Mouse (Mus musculus) intestine, embryonic 15.5 days (tissue): ENCODE data around the gene Kctd8. TPM values are rescaled to one million over a fixed set of nuclear protein-coding genes. Genes with fewer than 3 reads are reported as not detected.

ENCODE experiments used
- ATAC-seq: fragments of 200-750 bp; cut with Nextera tagmentation; 2 replicates; pipeline ENCODE4 v1.8.0; 2017; ENCODE audit warnings: moderate TSS enrichment, moderate library complexity
- H3K27ac ChIP-seq: fragments of 300-500 bp; sonication (generic); 2 replicates; pipeline ENCODE4 v1.5.1; 2015; ENCODE audit warnings: mild to moderate bottlenecking, inconsistent platforms
- H3K27me3 ChIP-seq: fragments of 300-500 bp; sonication (generic); replicated peaks from 2 replicates; pipeline ENCODE4 v1.6.1; 2015; ENCODE audit warnings: inconsistent platforms
- H3K36me3 ChIP-seq: fragments of 300-500 bp; sonication (generic); 2 replicates; pipeline ENCODE4 v1.6.1; 2015; ENCODE audit warnings: inconsistent platforms
- H3K4me1 ChIP-seq: fragments of 300-500 bp; sonication (generic); replicated peaks from 2 replicates; pipeline ENCODE4 v1.6.1; 2015; ENCODE audit warnings: inconsistent platforms
- H3K4me2 ChIP-seq: fragments of 300-500 bp; sonication (generic); replicated peaks from 2 replicates; pipeline ENCODE4 v1.6.1; 2015; ENCODE audit warnings: mild to moderate bottlenecking, inconsistent platforms
- H3K4me3 ChIP-seq: fragments of 300-500 bp; sonication (generic); replicated peaks from 2 replicates; pipeline ENCODE4 v1.5.1; 2015; ENCODE audit warnings: inconsistent platforms
- H3K9ac ChIP-seq: fragments of 300-500 bp; sonication (generic); 2 replicates; pipeline ENCODE4 v1.6.1; 2015; ENCODE audit warnings: inconsistent platforms
- H3K9me3 ChIP-seq: fragments of 300-500 bp; sonication (generic); 2 replicates; pipeline ENCODE4 v1.6.1; 2016; ENCODE audit warnings: inconsistent platforms
- WGBS: fragments of 180-500 bp; shearing (Covaris S2); methylation state at CpG from one replicate; pipeline ENCODE4 v1.1.7; 2015; 5-methylcytosine and 5-hydroxymethylcytosine counted together
- polyA plus RNA-seq: library from polyadenylated mRNA; unstranded; fragments of >200 nt; fragmentation: Nextera tagmentation; extraction: Ambion mirVana; gene quantifications from 2 replicates; pipeline ENCODE4 v1.2.1, GENCODE M21; 2015

Kctd8 gene
- 0.69 and 0.70 TPM in 2 replicates for polyA plus RNA-seq

- H3K36me3 ChIP-seq = no peaks in the 10 kb centered on the region
- H3K4me1 ChIP-seq = 0 out of 2 replicates have a peak, but pooled peaks cover 11% of the 10 kb centered on the region
- H3K9me3 ChIP-seq = no peaks in the 10 kb centered on the region
- ATAC-seq = peak; percentile 95
- no peak within 1 kb of the TSS for H3K27ac ChIP-seq
- peak within 1 kb of the TSS; percentile 54 for H3K4me3 ChIP-seq
- peaks cover 21% of the 10 kb centered on the region for H3K27me3 ChIP-seq
- peak within 1 kb of the TSS; percentile 26 for H3K9ac ChIP-seq
- under 1% methylated on average over 87 of the region's 87 CpGs for WGBS
- peak within 1 kb of the TSS; percentile 96 for H3K4me2 ChIP-seq
Observed at GRCm38 (mm10) chr5:69340919-69341801, at the start of gene Kctd8. Kctd8 (minus strand) TSS chr5:69341679.

- Histone ChIP-seq H3K27me3 (no peaks in the 10 kb centered on the region), H3K4me1 (no peaks in the 10 kb centered on the region), H3K9me3 (no peaks in the 10 kb centered on the region), H3K4me2 (no peak overlapping the region), H3K27ac (no peak overlapping the region), H3K9ac (no peak overlapping the region), H3K36me3 (no peaks in the 10 kb centered on the region), H3K4me3 (no peak overlapping the region)
- WGBS = 90% methylated on average over 4 of the region's 4 CpGs
- no peak for ATAC-seq
Observed at GRCm38 (mm10) chr5:69379072-69379471, 37.6 kb upstream of the Kctd8 start.

DNA sequence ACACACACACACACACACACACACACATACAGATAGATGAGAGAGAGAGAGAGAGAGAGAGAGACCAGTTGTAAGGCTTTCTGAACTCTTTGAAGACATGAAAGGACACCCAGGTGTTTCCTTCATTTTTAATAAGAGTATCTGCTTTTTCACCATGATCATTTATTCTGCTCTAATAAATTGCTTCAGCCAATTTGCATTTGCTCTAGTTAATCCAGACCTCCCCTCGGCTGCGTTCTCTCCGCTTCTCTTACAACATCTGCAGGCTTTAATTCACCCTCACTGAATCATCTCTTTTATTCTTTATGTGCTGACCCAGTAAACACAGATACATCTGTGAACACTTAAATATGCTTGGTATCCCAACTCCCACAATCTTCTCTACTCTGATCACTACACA is 9.1 kb upstream of the Kctd8 start:
- H3K27ac ChIP-seq = no peak overlapping the region
- no peak for ATAC-seq
- no peaks in the 10 kb centered on the region for H3K36me3 ChIP-seq
- no peaks in the 10 kb centered on the region for H3K9me3 ChIP-seq
- no peak overlapping the region for H3K9ac ChIP-seq
- H3K27me3 ChIP-seq = no peaks in the 10 kb centered on the region
- 70% methylated on average over 3 of the region's 3 CpGs for WGBS
- H3K4me1 ChIP-seq = no peaks in the 10 kb centered on the region
- H3K4me3 ChIP-seq = no peak overlapping the region
- no peak overlapping the region for H3K4me2 ChIP-seq

DNA sequence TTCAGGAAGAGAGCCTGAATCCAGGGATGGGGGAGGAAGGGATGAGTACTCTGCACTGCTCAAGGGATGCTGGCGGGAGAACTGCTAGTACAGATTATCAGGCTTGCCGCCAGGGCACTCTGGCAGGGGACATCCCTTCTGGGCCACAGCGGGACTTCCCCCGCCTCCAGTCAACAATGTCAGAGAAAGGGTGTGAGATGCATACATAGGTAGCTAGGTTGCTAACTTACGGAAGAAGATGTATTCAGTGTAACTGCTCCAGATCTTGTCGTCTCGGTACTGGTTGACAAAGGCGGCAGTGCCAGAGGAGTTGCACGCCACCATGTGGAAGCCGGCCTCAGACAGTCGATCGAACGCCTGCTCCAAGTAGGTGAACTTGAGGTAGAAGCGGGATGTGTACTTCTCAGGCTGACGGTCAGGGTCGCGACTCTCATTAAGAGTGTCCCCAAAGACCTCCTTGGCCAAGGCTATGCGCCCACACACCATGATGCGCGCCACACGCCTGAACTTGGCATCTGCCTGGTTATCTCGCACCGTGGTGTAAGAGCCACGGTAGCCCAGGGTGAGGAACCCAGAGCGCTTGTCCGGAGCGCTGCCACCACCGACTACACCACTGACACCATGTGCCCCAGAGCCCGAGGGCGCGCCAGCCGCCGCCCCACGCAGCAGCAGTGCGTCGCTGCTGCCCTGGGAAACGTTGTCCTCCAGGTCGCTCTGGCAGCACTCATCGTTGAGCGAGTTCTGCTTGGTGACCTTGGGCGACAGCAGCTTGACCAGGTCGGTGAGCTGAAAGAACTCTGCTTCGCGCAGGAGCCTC is 1.2 kb downstream of the Kctd8 start:
- WGBS = 1% methylated on average over 44 of the region's 44 CpGs
- 0 out of 2 replicates have a peak, but pooled peaks cover 11% of the 10 kb centered on the region for H3K4me1 ChIP-seq
- peak overlapping the region; percentile 26; the same call in 1 of the 2 replicates for H3K9ac ChIP-seq
- H3K9me3 ChIP-seq = no peaks in the 10 kb centered on the region
- H3K4me3 ChIP-seq = peak overlapping the region; percentile 54
- no peaks in the 10 kb centered on the region for H3K36me3 ChIP-seq
- peak; percentile 58 for ATAC-seq
- H3K4me2 ChIP-seq = peak overlapping the region; percentile 96
- peaks cover 21% of the 10 kb centered on the region for H3K27me3 ChIP-seq
- no peak overlapping the region for H3K27ac ChIP-seq

DNA sequence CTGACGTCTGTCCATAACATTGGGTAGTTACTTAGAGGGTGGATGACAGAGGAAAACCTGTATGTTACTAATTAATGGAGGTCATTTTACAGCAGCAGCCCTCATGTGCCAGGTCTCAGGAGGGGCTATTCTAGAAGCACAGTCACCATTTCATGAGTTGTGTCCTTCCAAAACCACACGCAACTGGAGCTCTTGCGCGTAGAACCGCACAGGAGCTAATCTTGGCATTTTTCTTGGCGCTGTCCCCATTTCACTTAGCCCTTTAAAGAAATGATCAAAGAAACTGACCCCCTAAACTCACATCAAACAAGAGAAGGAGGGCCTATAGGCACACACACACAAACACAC is 1.9 kb downstream of the Kctd8 start:
- Histone ChIP-seq H3K9me3 (no peaks in the 10 kb centered on the region), H3K4me3 (no peak overlapping the region), H3K4me1 (0 out of 2 replicates have a peak, but pooled peaks cover 11% of the 10 kb centered on the region), H3K27me3 (peaks cover 21% of the 10 kb centered on the region), H3K36me3 (no peaks in the 10 kb centered on the region), H3K27ac (no peak overlapping the region), H3K9ac (no peak overlapping the region), H3K4me2 (no peak overlapping the region)
- ATAC-seq = no peak
- WGBS = 71% methylated on average over 6 of the region's 6 CpGs

- Histone ChIP-seq H3K4me2 (no peak overlapping the region), H3K27ac (no peak overlapping the region), H3K4me3 (no peak overlapping the region), H3K36me3 (no peaks in the 10 kb centered on the region), H3K4me1 (0 out of 2 replicates have a peak, but pooled peaks cover 11% of the 10 kb centered on the region), H3K9me3 (no peaks in the 10 kb centered on the region), H3K9ac (no peak overlapping the region), H3K27me3 (peaks cover 21% of the 10 kb centered on the region)
- ATAC-seq = no peak
- WGBS = 34% methylated on average over 4 of the region's 4 CpGs
Observed at GRCm38 (mm10) chr5:69338916-69339622, 2.4 kb downstream of the Kctd8 start.

DNA sequence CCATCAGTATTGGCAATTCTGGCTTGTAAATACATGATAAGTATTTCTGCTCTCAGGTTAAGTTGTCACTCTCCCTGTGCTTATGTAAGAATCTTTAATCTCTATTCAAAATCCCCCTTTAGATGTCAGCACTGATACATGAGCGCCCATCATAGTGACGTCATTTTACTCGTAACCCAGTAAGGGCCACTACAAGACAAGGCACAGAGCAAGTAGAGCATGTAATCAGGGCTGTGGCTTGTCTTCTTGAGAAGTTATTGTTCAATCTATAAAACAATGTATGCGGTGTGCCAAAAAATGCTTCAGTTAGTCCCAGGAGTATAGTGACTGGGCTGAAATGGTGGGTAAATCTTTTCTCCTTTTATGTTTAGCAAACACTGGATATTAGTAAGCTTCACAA is 13.9 kb downstream of the Kctd8 start:
- WGBS = 82% methylated on average over 4 of the region's 4 CpGs
- Histone ChIP-seq H3K9ac (no peak overlapping the region), H3K36me3 (no peaks in the 10 kb centered on the region), H3K27ac (no peak overlapping the region), H3K27me3 (no peaks in the 10 kb centered on the region), H3K4me2 (no peak overlapping the region), H3K4me1 (no peaks in the 10 kb centered on the region), H3K9me3 (no peaks in the 10 kb centered on the region), H3K4me3 (no peak overlapping the region)
- ATAC-seq = no peak

- no peaks in the 10 kb centered on the region for H3K36me3 ChIP-seq
- H3K4me1 ChIP-seq = no peaks in the 10 kb centered on the region
- no peak overlapping the region for H3K4me2 ChIP-seq
- no peak for ATAC-seq
- H3K9ac ChIP-seq = no peak overlapping the region
- 71% methylated on average over 12 of the region's 12 CpGs for WGBS
- no peaks in the 10 kb centered on the region for H3K9me3 ChIP-seq
- no peak overlapping the region for H3K4me3 ChIP-seq
- no peaks in the 10 kb centered on the region for H3K27me3 ChIP-seq
- no peak overlapping the region for H3K27ac ChIP-seq
Observed at GRCm38 (mm10) chr5:69324566-69325230, 16.8 kb downstream of the Kctd8 start.

GRCm38 (mm10) chr5:69312611-69313010 is 28.9 kb downstream of the Kctd8 start:
- Histone ChIP-seq H3K9ac (no peak overlapping the region), H3K36me3 (no peaks in the 10 kb centered on the region), H3K4me2 (no peak overlapping the region), H3K9me3 (no peaks in the 10 kb centered on the region), H3K4me1 (no peaks in the 10 kb centered on the region), H3K4me3 (no peak overlapping the region), H3K27me3 (no peaks in the 10 kb centered on the region), H3K27ac (no peak overlapping the region)
- 71% methylated on average over 7 of the region's 7 CpGs for whole genome bisulfite sequencing
- ATAC-seq = no peak

- H3K4me3 ChIP-seq = no peak overlapping the region
- H3K9ac ChIP-seq = no peak overlapping the region
- H3K4me1 ChIP-seq = no peaks in the 10 kb centered on the region
- H3K27me3 ChIP-seq = no peaks in the 10 kb centered on the region
- no peak overlapping the region for H3K27ac ChIP-seq
- 10% methylated on average over 1 of the region's 1 CpGs for WGBS
- H3K9me3 ChIP-seq = no peaks in the 10 kb centered on the region
- H3K36me3 ChIP-seq = no peaks in the 10 kb centered on the region
- ATAC-seq = no peak
- H3K4me2 ChIP-seq = no peak overlapping the region
Observed at GRCm38 (mm10) chr5:69301665-69302064, 39.8 kb downstream of the Kctd8 start.

DNA sequence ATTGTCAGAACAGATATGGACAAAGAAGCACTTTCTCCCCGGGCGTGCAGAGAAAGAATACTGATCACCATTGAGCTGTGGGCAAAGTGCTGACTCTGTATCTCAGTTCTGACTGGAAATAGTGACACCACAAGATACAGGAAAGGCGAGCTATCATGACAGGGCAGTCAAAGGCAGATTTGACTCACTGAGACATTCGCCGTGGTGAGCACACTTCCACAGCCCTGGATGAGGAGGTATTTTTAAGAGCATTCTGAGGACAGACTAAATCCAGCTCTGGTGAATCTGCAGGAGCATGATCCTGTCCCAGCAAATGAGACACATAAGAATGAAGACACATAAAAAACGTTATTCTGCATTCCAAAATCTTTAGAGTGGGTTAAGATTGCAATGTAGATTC is 49.1 kb downstream of the Kctd8 start:
- WGBS = 75% methylated on average over 6 of the region's 6 CpGs
- Histone ChIP-seq H3K4me1 (no peaks in the 10 kb centered on the region), H3K27ac (no peak overlapping the region), H3K4me2 (no peak overlapping the region), H3K9me3 (no peaks in the 10 kb centered on the region), H3K4me3 (no peak overlapping the region), H3K9ac (no peak overlapping the region), H3K36me3 (no peaks in the 10 kb centered on the region), H3K27me3 (no peaks in the 10 kb centered on the region)
- no peak for ATAC-seq
